Mouse (Mus musculus) kidney, adult 9 months (tissue): ENCODE measurements at regions not wholly inside any gene's neighbourhood (a gene's known extent, or its start where the extent isn't known, plus 50 kb on each side); places are given as distances from the start of the nearest gene placed in this dataset.

Experiments used
- DNase-seq: peaks from one replicate; pipeline ENCODE4 v3.0.0; 2022

GRCm38 (mm10) chr15:31673038-31673437 lies 71.4 kb downstream of the Fam173b start:
- peak; percentile 55 for DNase-seq

GRCm38 (mm10) chr15:31676771-31677191 lies 75.1 kb downstream of the Fam173b start:
- DNase-seq: peak; percentile 6

GRCm38 (mm10) chr15:31693109-31693508 lies 91.5 kb downstream of the Fam173b start:
- DNase-seq: no peak

- no peak for DNase-seq
Observed at GRCm38 (mm10) chr15:31694877-31695671, 93.4 kb downstream of the Fam173b start.

- no peak for DNase-seq
Observed at GRCm38 (mm10) chr15:31703400-31703799, 101.7 kb downstream of the Fam173b start.

GRCm38 (mm10) chr15:31707416-31707815 lies 105.8 kb downstream of the Fam173b start:
- DNase-seq: no peak

- DNase-seq: no peak
Observed at GRCm38 (mm10) chr15:31721019-31721418, 119.4 kb downstream of the Fam173b start.

- no peak for DNase-seq
Observed at GRCm38 (mm10) chr15:31722429-31722828, 120.8 kb downstream of the Fam173b start.

GRCm38 (mm10) chr15:31724252-31724651 lies 122.6 kb downstream of the Fam173b start:
- DNase-seq: no peak

GRCm38 (mm10) chr15:31729133-31729532 lies 127.5 kb downstream of the Fam173b start:
- no peak for DNase-seq

GRCm38 (mm10) chr15:31741686-31742085 lies 140.0 kb downstream of the Fam173b start:
- no peak for DNase-seq

- no peak for DNase-seq
Observed at GRCm38 (mm10) chr15:31744570-31744969, 142.9 kb downstream of the Fam173b start.

- no peak for DNase-seq
Observed at GRCm38 (mm10) chr15:31752632-31753031, 151.0 kb downstream of the Fam173b start.

- DNase-seq: peak; percentile 63
Observed at GRCm38 (mm10) chr15:31753578-31754281, 152.1 kb downstream of the Fam173b start.

- no peak for DNase-seq
Observed at GRCm38 (mm10) chr15:31768959-31769844, 167.6 kb downstream of the Fam173b start.

- peak; percentile 93 for DNase-seq
Observed at GRCm38 (mm10) chr15:31783081-31783480, 181.4 kb downstream of the Fam173b start.

- DNase-seq: peak; percentile 25
Observed at GRCm38 (mm10) chr15:31785022-31785421, 183.4 kb downstream of the Fam173b start.

GRCm38 (mm10) chr15:31798863-31799262 lies 197.2 kb downstream of the Fam173b start:
- no peak for DNase-seq

- DNase-seq: peak; percentile 18
Observed at GRCm38 (mm10) chr15:31805522-31805921, 203.9 kb downstream of the Fam173b start.

GRCm38 (mm10) chr15:31815551-31815950 lies 213.9 kb downstream of the Fam173b start:
- DNase-seq: no peak

GRCm38 (mm10) chr15:31819219-31819618 lies 217.6 kb downstream of the Fam173b start:
- DNase-seq: no peak

GRCm38 (mm10) chr15:31827219-31827618 lies 225.6 kb downstream of the Fam173b start:
- DNase-seq: peak; percentile 27

- no peak for DNase-seq
Observed at GRCm38 (mm10) chr15:31841519-31841918, 239.9 kb downstream of the Fam173b start.
